Mouse (Mus musculus) c-Kit-positive CD71-negative TER-119-negative erythroid progenitor cells, embryonic 14.5 days (primary cell): ENCODE results near the gene Scgb1b7.
"Not testable (repeated sequence)": the region's sequence is repeated elsewhere in the genome, so short reads cannot be mapped to it uniquely, and the experiment has no call there.

Experiments
- DNase-seq: peaks from one replicate; pipeline ENCODE4 v3.0.0-alpha.2; 2013; ENCODE audit warnings: low read depth

Scgb1b7 gene

DNA sequence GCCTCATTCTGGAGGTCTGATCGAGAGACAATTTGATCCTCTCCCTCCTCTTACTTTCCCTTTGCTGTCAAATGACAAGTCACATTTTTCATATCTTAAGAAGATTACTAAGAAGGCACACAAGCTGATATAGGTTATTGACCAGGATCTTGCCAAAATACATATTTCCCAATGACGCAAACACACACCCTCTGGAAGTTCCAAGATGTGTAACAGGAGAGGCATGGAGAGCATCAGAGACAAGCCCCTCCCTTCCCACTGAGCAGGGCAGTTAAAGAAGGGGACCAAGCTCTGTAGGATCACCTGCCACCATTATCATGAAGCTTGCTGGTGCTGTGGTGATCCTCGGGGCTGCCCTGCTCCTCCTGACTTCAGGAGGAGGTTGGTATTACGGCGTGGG is at the start of gene Scgb1b7:
Gene Scgb1b7, plus strand, starts transcription at position 301 of the 400 bp plus-strand sequence.
- not testable (repeated sequence) for DNase-seq

DNA sequence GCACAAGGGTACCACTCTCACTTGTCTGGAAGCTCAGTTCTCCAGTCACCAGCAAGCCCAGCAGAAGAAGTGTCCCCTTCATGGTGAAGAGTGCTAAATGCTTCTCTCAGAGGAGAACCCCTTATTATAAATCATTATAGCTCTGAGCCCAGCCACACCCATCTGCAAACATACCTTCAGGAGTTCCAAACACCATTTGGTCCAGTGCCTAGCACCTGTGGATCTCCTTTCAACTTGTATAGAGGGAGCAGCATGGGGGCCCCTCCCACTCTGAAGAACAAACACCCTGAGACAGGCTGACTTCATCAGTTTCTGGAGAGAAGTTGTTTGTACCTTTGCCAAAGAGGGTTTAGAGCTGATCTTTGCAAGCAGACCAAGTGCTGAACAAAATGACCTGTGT is 6.8 kb upstream of the Scgb1b7 start, which contains the start of gene Scgb2b7:
Gene Scgb2b7, minus strand, starts transcription at position 101 of the 400 bp plus-strand sequence.
- not testable (repeated sequence) for DNase-seq
